Mouse (Mus musculus): Measurements from ENCODE around the gene Mfap1b.
"Not testable (repeated sequence)": the region's sequence is repeated elsewhere in the genome, so short reads cannot be mapped to it uniquely, and the experiment has no call there.

GRCm38 (mm10) chr2:121472783-121473182 lies 1.1 kb downstream of the Mfap1b start:
- not testable (repeated sequence) for TF ChIP-seq CTCF, POLR2A (IDR thresholded peaks at IDR 0.05; ENCODE audit: insufficient read depth, low read depth, low read length)

Measured in olfactory bulb, adult 2 months (tissue).